Comparison of ENCODE assay signal across 9 mouse cellular contexts in the genomic region with DNA sequence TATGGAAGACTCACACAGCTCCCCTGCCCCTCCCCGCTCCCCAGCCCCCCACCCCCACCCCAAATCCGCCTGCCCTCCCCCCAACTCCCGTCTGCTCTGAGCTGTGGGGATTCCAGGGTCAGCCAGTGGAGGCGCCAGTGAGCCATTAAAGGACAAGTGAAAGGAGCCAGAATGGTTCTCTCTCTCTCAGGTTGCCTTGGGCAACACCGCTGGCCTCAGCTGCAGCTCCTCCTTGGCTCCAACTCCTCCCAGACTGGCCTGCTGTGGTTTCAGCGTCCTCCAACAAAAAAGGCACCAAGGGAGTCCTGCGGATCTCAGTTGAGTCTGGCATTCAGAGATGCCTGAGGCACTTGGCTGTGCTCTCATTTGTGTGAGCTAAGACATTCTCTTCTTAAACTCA. TPM values are rescaled to one million over a fixed set of nuclear protein-coding genes. Genes with fewer than 3 reads are reported as not detected.
DNase-seq lines count a peak whose midpoint lies in the region; ATAC-seq and TF ChIP-seq lines count a peak whose summit lies in the region.
"Had no signal": no experiment of that assay in that cellular context is flagged by ENCODE, and none has a peak within 500 bp of the region (broad histone marks: within the 10 kb centered on the region; RNA-seq: fewer than 3 reads in every experiment).

No protein-coding gene starts in this region.

- ATAC-seq in intestine, embryonic 14.5 days (replicated peaks; ENCODE audit: low FRiP score, low TSS enrichment, low read depth) = no peak
- no peak for ATAC-seq in intestine, embryonic 15.5 days
- ATAC-seq in erythroid progenitor cell, adult 5-6 weeks (replicated peaks; ENCODE audit: low FRiP score, poor library complexity, severe bottlenecking) = peak; percentile 46

- DNase-seq in intestine, embryonic 14.5 days (ENCODE audit: low spot score) = peak; percentile 61
- peak; percentile 27 for DNase-seq in brain, adult 2 months (ENCODE audit: low read depth, low spot score)
- peak; percentile 23 to 50 for DNase-seq in heart, postnatal 14 days
- DNase-seq in left cerebral cortex, adult 8-10 months (ENCODE audit: low spot score in 2 of 2) = peak; percentile 6 to 11

- H3K9ac ChIP-seq in intestine, embryonic 14.5 days (ENCODE audit: low read length) = no peak overlapping the region
- no peak overlapping the region for H3K9ac ChIP-seq in intestine, embryonic 15.5 days

- no peak for TF ChIP-seq POLR2A in small intestine, adult 2 months (IDR thresholded peaks at IDR 0.05; ENCODE audit: low read depth, low read length)

- 0 out of 2 replicates have a peak, but pooled peaks cover 3% of the 10 kb centered on the region for H3K9me3 ChIP-seq in intestine, embryonic 14.5 days (ENCODE audit: control insufficient read depth, low read length)
- H3K9me3 ChIP-seq in intestine, embryonic 15.5 days = no peaks in the 10 kb centered on the region
- peaks cover 3% of the 10 kb centered on the region; the same call in 1 of the 2 replicates for H3K9me3 ChIP-seq in megakaryocyte, embryonic 14.5 days

- no peak overlapping the region for H3K27ac ChIP-seq in intestine, embryonic 14.5 days (ENCODE audit: low read depth)
- H3K27ac ChIP-seq in intestine, embryonic 15.5 days = no peak overlapping the region
- H3K27ac ChIP-seq in small intestine, adult 2 months (ENCODE audit: insufficient read depth, low read depth, low read length) = no peak overlapping the region

- no peaks in the 10 kb centered on the region for H3K36me3 ChIP-seq in intestine, embryonic 14.5 days (ENCODE audit: control insufficient read depth, insufficient read depth, low read length)
- H3K36me3 ChIP-seq in intestine, embryonic 15.5 days = no peaks in the 10 kb centered on the region
- no peaks in the 10 kb centered on the region for H3K36me3 ChIP-seq in megakaryocyte, embryonic 14.5 days (replicated peaks; ENCODE audit: low read length)
- no peaks in the 10 kb centered on the region for H3K36me3 ChIP-seq in small intestine, adult 2 months (ENCODE audit: control insufficient read depth, insufficient read depth, low read length)
- H3K36me3 ChIP-seq: G1E had no signal

- WGBS in intestine, embryonic 14.5 days = 5% methylated on average over 7 of the region's 7 CpGs
- WGBS in intestine, embryonic 15.5 days = 6% methylated on average over 7 of the region's 7 CpGs
- 4% methylated on average over 7 of the region's 7 CpGs for WGBS in small intestine, adult 2 months

- H3K4me2 ChIP-seq in intestine, embryonic 14.5 days (ENCODE audit: low read length) = no peak overlapping the region
- no peak overlapping the region for H3K4me2 ChIP-seq in intestine, embryonic 15.5 days (replicated peaks)

- peak; percentile 30; the same call in 1 of the 2 replicates for TF ChIP-seq CTCF in small intestine, adult 2 months (IDR thresholded peaks at IDR 0.05; ENCODE audit: extremely low read depth, insufficient read length, insufficient replicate concordance, low read depth, low read length)

- intact Hi-C loops in heart, postnatal 14 days (cut with DNase I) = no loop called here

- no peaks in the 10 kb centered on the region for H3K4me1 ChIP-seq in intestine, embryonic 14.5 days (replicated peaks; ENCODE audit: control insufficient read depth, insufficient read depth, low read length)
- H3K4me1 ChIP-seq in intestine, embryonic 15.5 days (replicated peaks) = no peaks in the 10 kb centered on the region
- peaks cover 43% of the 10 kb centered on the region for H3K4me1 ChIP-seq in megakaryocyte, embryonic 14.5 days
- H3K4me1 ChIP-seq in small intestine, adult 2 months (ENCODE audit: control insufficient read depth, insufficient read depth, insufficient read length, low read length) = no peaks in the 10 kb centered on the region

- no peak overlapping the region for H3K4me3 ChIP-seq in intestine, embryonic 14.5 days (ENCODE audit: low read depth, low read length)
- H3K4me3 ChIP-seq in intestine, embryonic 15.5 days (replicated peaks) = no peak overlapping the region
- H3K4me3 ChIP-seq in megakaryocyte, embryonic 14.5 days (replicated peaks) = peak overlapping the region; percentile 89
- H3K4me3 ChIP-seq in small intestine, adult 2 months (ENCODE audit: low read depth, low read length) = no peak overlapping the region

- H3K27me3 ChIP-seq in intestine, embryonic 14.5 days (replicated peaks; ENCODE audit: control insufficient read depth, insufficient read depth, low read length) = no peaks in the 10 kb centered on the region
- no peaks in the 10 kb centered on the region for H3K27me3 ChIP-seq in intestine, embryonic 15.5 days (replicated peaks)
- no peaks in the 10 kb centered on the region for H3K27me3 ChIP-seq in megakaryocyte, embryonic 14.5 days (replicated peaks)
- H3K27me3 ChIP-seq in small intestine, adult 2 months (ENCODE audit: control insufficient read depth, insufficient read depth, low read length) = no peaks in the 10 kb centered on the region

RNA-seq across cellular contexts. Expression of gene Gas2l3, which starts 47.9 kb away (rescaled TPM):
- 19.3 and 22.3 TPM in 2 replicates for polyA plus RNA-seq in intestine, embryonic 14.5 days (2014; fragmentation: Nextera tagmentation; extraction: Ambion mirVana)
- polyA plus RNA-seq in intestine, embryonic 15.5 days (2015; fragmentation: Nextera tagmentation; extraction: Ambion mirVana) = 14.8 and 18.6 TPM in 2 replicates
- 51.2 and 53.2 TPM in 2 replicates for total RNA-seq in erythroid progenitor cell, adult 5-6 weeks (2015; ENCODE audit: low replicate concordance)
- 63.8 and 110 TPM in 2 replicates for total RNA-seq in erythroid progenitor cell, adult 5-6 weeks (2017; ENCODE audit: low replicate concordance)
- 1 to 10 TPM; 3.5 to 5.5 TPM for total RNA-seq in heart, postnatal 14 days (2021)
- total RNA-seq in left cerebral cortex, adult 8-10 months (2022) = 1 to 10 TPM; 2.1 to 5.1 (median 3.7) TPM
- polyA plus RNA-seq in megakaryocyte, embryonic 14.5 days (2012; ENCODE audit: insufficient read depth, low replicate concordance) = 0.20 TPM in 1 of 2 replicates, not detected in the other
- polyA plus RNA-seq in small intestine, adult 2 months (2012; rRNA removed) = 0.19 and 1.9 TPM in 2 replicates
- polyA plus RNA-seq: G1E had no signal

RNA-seq across cellular contexts. Expression of gene Ano4, which starts 51.3 kb away (rescaled TPM):
- polyA plus RNA-seq in intestine, embryonic 14.5 days (2014; fragmentation: Nextera tagmentation; extraction: Ambion mirVana) = 0.55 and 1.6 TPM in 2 replicates
- 0.47 and 0.48 TPM in 2 replicates for polyA plus RNA-seq in intestine, embryonic 15.5 days (2015; fragmentation: Nextera tagmentation; extraction: Ambion mirVana)
- total RNA-seq in erythroid progenitor cell, adult 5-6 weeks (2015; ENCODE audit: low replicate concordance) = not detected in 2 replicates
- total RNA-seq in erythroid progenitor cell, adult 5-6 weeks (2017; ENCODE audit: low replicate concordance) = not detected in 2 replicates
- 1 to 10 TPM; 3.3 to 4.9 TPM for total RNA-seq in heart, postnatal 14 days (2021)
- 10 to 100 TPM; 24.2 to 27.0 (median 25.0) TPM for total RNA-seq in left cerebral cortex, adult 8-10 months (2022)
- polyA plus RNA-seq in megakaryocyte, embryonic 14.5 days (2012; ENCODE audit: insufficient read depth, low replicate concordance) = not detected in 2 replicates
- polyA plus RNA-seq in small intestine, adult 2 months (2012; rRNA removed) = not detected in 2 replicates
- polyA plus RNA-seq: G1E had no signal

Comparison
In these comparisons a context has a peak if more than half of its experiments do, and no peak if none do; other contexts are left out.
1. DNase-seq: peak in every context shown above with its lines; median percentile 61 in intestine, embryonic 14.5 days; 36 in heart, postnatal 14 days; 27 in brain, adult 2 months; 8 in left cerebral cortex, adult 8-10 months.